Mouse (Mus musculus) embryonic facial prominence, embryonic 12.5 days (tissue): Measurements from ENCODE around the gene Daam1. TPM values are rescaled to one million over a fixed set of nuclear protein-coding genes. Genes with fewer than 3 reads are reported as not detected.

Source experiments
- polyA plus RNA-seq: library from polyadenylated mRNA; unstranded; fragments of >200 nt; fragmentation: Nextera tagmentation; extraction: Ambion mirVana; gene quantifications from 2 replicates; pipeline ENCODE4 v1.2.1, GENCODE M21; 2016

Daam1 gene
- polyA plus RNA-seq, 1 experiment from 2014 or later: 8.4 TPM

Other genes starting within 250 kb of the Daam1 start
- 1.0 and 1.4 TPM in 2 replicates for gene Gpr135, start 240.0 kb downstream of the Daam1 start, polyA plus RNA-seq